Mouse (Mus musculus): ENCODE measurements around the gene Ankrd12. TPM values are rescaled to one million over a fixed set of nuclear protein-coding genes. Genes with fewer than 3 reads are reported as not detected.
"Not testable (repeated sequence)": the region's sequence is repeated elsewhere in the genome, so short reads cannot be mapped to it uniquely, and the experiment has no call there.

Gene Ankrd12
- total RNA-seq, 2 experiments from 2014 or later = 15.8 to 22.5 TPM

DNA sequence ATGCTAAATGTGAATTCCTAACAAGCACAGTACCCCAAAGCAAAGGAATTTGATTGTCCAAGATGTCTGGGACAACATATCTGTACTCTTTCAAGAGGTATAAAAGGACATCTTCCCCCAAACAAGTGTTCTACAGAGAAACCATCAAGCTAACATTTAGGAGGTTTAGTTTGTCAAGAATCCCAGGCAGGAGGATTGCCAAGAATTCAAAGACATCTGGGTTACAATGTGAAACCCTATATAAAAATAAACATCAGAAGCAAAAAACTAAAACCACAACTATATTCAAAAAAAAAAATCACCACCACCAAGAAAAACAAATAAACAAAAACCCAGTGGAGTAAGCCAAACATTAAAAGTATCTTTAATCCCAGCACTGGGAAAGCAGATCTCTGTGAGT is 13.4 kb upstream of the Ankrd12 start:
- no peak for DNase-seq (ENCODE audit: low spot score)
- intact Hi-C loops (cut with DNase I) = no loop called here

DNA sequence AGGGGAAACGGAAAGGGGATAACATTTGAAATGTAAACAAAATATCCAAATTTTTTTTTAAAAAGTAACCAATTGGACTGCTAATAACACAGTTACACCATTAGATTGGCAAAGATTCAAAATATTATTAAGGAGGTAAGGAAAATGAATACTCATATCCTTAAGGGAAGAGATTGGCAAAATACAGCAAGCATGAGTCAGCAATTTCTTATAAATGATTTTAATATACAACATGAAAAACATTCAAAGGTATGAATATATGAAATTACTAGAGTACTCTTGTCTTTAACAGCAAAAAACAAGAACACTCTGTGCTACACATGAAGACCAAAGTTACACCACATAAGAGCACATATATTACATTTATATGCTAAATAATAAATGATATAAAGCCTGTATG is 8.1 kb upstream of the Ankrd12 start:
- intact Hi-C loops (cut with DNase I) = no loop called here
- DNase-seq (ENCODE audit: low spot score) = no peak

DNA sequence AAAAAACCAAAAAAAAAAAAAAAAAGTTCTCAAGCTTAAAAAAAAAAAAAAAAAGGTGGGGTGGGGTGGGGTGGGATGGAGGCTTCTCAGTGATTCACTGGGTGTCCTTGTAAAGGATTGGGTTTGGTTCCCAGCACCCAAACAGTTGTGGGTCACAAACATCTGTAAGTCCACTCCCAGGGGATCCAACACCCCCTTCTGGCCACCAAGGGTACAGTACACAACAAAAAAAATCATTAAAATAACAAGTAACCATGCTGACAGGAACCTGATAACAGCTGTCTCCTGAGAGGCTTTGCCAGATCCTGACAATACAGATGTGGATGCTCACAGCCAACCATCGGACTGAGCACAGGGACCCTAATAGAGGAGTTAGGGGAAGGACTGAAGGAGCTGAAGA is 7.6 kb upstream of the Ankrd12 start:
- intact Hi-C loops (cut with DNase I) = no loop called here
- DNase-seq (ENCODE audit: low spot score) = no peak

DNA sequence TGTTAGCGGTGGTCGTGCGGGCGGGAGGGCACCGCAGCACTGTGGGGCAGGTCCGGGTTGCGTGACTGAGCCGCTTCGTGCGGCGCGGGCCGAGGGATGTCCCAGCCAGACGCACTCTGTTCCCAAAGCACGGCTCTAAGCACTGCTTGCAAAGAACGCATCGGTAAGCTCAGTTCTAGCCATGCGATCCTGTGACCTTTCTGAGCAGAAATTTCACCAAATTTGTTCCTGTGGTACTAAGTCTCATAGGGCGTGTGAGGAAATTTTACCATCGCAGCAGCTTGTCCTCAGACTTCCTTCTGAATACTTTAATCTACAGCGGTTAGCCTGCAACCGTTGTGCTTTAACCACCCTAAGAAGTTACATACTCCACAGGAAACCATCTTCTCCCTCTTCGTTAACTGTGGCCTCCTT is 555 bp upstream of the Ankrd12 start:
- intact Hi-C loops (cut with DNase I) = loop anchor here (2.0 kb wide), 1 partner anchor 23 kb away; the partner anchor contains the start of gene Ndufv2
- no peak for DNase-seq (ENCODE audit: low spot score)

DNA sequence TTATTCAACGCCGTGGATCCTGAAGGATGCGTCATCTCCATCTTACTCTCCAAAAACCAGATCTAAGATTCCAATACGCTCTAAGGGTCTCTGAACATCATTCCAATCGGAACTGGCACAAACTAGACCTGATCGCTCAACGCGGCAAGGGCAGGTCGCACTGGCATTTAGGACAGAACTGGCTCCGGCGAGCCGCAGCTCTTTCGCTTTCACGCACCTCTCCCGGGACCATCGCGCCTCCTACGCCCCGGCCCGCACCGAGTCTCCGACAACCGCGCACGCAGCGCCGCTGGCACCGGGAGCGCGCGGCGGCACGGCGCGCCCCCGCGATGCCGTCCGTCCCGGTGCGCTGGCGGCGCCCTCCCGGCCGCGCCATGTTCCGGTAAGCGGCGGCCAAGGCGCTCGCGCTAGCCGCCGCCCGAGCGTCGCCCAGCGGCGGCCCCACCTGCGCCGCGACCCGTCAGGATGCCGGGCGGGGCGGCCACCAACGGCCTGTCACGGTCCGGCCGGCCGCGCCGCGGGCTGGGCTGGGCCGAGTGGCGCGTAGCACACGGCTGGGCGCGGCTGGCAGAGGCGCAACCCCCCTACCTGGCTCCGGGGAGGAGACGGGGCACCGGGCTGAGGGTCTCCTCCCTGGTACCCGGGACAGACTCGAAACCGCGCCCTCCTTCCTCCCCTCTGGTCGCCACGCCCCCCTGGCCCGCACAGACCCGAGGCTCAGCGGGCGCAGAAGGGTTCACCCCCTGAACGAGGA is 538 bp downstream of the Ankrd12 start:
- intact Hi-C loops (cut with DNase I) = loop anchor here (2.0 kb wide), 1 partner anchor 24 kb away; the partner anchor contains the start of gene Ndufv2

DNA sequence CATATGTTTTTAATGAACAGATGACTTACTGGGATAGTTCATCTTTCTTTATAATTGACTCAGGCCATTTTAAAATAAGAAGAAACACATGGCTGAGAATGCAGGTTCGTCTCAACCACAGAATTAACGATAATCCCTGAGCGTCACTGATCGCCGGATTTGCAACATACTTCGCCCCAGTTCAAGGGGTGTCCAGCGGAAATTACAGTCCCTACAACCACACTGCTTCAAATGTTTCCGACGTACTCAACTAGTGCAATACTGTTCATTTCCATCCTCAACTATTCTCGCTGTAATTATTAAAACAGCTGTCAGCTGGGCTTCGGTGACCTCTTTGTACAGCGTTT is 1.1 kb downstream of the Ankrd12 start:
- intact Hi-C loops (cut with DNase I) = loop anchor here (2.0 kb wide), 1 partner anchor 25 kb away; the partner anchor contains the start of gene Ndufv2
- no peak for DNase-seq (ENCODE audit: low spot score)

More for the DNA sequence above, 538 bp downstream of the Ankrd12 start:
- DNase-seq (ENCODE audit: low spot score) = peak; percentile 17

DNA sequence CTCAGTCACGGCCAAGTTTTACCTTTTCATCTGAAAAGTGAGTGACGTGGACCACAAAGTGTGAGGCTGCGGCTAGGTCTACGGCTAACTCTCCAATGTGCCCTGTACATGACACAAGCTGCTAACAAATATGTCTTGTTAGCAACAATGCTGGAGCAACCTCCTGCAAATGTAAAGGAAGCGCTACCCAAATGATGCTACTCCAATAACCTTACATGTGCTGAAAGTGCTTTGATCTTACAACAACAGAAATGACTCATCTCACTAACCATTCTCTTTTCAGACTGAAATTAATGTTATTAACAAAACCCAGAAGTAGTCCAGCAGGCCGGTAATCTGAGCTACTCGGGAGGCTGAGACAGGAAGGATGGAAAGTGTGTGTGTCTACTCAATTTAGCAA is 2.9 kb downstream of the Ankrd12 start:
- intact Hi-C loops (cut with DNase I) = no loop called here
- DNase-seq (ENCODE audit: low spot score) = no peak

DNA sequence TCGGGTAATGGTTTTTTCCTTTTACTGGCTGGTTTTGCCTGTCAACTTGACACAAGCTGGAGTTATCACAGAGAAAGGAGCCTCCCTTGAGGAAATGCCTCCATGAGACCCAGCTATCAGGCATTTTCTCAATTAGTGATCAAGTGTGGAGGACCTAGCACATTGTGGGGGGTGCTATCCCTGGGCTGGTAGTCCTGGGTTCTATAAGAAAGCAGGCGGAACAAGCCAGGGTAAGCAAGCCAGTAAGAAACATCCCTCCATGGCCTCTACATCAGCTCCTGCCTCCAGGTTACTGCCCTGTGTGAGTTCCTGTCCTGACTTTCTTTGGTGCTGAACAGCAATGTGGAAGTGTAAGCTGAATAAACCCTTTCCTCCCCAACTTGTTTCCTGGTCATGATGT is 7.9 kb downstream of the Ankrd12 start:
- intact Hi-C loops (cut with DNase I) = not testable (repeated sequence)

DNA sequence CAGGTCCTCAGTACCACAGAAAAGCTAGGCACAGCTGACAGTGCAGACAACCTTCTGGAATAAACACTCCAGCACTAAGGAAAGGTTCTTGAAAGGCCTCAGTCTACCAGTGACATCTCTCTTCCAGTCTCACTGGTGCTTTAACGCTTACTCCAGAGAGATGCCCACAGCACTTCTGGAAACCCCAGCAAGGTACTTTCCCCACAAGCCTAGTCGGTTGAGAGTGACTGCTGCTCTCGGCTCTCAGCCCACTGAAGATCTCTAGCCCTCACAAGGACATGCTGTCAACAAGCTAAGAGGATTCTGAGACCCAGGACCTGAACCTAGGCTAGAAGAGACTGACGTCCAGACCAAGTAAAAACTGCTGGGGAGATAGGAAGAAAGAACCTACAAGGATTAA is 11.8 kb downstream of the Ankrd12 start:
- DNase-seq (ENCODE audit: low spot score) = no peak
- intact Hi-C loops (cut with DNase I) = no loop called here

More for the DNA sequence above, 7.9 kb downstream of the Ankrd12 start:
- DNase-seq (ENCODE audit: low spot score) = not testable (repeated sequence)

DNA sequence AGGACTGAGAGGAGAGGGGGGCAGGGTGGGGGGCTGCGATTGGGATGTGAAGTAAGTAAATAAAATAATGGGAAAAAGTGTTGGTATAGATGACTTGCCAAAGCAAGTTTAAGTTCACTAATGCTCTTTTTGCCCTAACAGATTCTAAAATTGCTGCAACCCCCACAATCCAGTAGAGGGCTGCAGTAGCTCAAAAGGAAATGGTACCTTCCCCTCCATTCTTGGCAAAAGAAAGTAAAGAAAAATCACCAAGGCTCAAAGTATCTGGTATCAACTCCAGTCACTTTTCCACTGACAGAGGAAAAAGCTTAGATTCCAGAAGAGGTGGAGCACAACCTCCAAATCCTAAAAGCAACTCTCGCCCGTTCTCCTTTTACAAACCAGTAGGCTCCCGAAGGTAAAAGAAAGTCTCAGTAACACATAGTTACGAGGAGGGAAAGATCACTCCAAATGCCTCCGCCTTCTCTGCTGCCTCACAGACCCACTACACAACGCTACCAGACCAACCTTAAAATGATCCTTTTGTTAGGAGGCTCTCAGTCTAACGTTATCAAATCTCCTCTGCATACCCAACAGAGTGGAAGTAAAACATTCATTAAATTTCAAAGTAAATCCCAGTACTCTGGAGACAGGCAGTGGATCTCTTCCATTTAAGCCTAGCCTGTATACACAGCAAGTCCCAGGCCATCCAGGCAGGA is 15.5 kb downstream of the Ankrd12 start:
- DNase-seq (ENCODE audit: low spot score) = no peak

DNA sequence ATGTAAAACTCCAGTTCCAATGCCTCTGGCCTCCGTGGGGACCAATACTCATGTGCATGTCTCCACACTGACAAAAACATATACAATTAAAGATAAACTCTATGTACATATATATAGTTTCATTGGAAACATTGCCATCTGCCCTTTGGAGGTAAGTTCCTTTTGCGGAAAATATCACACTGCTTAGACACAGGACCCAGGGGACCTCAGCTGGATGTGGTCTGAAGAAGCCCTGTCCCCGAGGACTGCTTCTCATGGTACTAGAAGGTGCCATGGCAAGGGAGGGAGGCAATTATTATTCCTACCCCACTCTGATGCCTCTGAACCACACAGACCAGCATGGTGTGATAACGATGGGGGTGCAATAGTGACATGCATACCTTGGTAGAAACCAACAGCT is 18.7 kb downstream of the Ankrd12 start:
- DNase-seq (ENCODE audit: low spot score) = no peak
- intact Hi-C loops (cut with DNase I) = no loop called here

More for the DNA sequence above, 15.5 kb downstream of the Ankrd12 start:
- intact Hi-C loops (cut with DNase I) = loop anchor here (5.0 kb wide), 1 partner anchor 41 kb away; the partner anchor contains the start of gene Ndufv2

DNA sequence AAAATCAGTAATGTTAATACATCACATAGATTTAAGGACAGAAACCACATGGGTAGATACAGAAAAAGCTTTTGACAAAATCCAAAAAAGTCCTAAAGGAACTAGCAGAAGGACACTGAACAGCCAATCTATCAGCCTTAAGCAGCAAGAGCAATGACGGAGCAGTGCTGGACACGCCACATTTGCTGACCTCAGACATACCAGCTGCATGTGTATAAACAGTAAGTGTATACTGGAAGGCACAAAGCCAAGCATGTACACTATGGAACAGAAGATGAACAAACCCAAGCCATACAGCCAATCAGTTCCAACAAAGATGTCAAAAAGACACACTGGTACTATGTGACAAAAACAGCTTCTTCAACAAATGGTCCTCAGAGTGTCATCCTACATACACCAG is 19.7 kb downstream of the Ankrd12 start:
- no peak for DNase-seq (ENCODE audit: low spot score)
- intact Hi-C loops (cut with DNase I) = no loop called here

DNA sequence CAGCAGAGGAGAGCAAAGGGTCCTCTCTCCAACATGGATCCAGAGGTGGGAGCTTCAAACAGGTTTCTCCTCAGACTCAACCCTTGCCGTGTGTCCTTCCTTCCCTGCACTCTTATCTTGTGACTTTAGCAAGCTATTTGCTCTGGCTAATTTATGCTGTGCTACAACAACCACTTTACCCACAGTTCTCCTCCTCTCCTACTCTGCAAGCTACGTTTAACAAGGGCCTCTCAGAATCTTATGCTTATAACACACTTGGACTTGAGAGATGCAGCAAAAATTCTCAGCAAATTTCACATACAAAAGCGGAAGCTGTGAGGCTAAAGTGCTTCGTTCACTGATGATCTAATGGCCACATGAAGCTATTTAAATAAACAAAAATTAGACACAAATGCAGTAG is 23.5 kb downstream of the Ankrd12 start:
- DNase-seq (ENCODE audit: low spot score) = no peak

DNA sequence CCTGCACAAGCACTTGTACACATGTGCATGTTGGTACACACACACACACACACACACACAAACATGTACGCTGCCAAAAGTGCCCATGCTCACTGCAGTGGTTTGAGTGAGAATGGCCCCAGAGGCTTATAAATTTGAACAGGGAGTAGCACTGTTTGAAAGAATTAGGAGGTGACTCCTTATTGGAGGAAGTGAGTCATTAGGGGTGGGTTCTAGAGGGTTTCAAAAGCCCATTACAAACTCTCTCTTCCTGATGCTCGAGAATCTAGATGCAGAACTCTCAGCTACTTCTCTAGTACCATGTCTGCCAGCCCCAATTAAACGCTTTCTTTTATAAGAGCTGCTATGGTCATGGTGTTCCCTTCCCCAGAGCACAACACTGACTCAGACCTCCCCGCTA is 28.1 kb downstream of the Ankrd12 start:
- intact Hi-C loops (cut with DNase I) = no loop called here

More for the DNA sequence above, 23.5 kb downstream of the Ankrd12 start:
- intact Hi-C loops (cut with DNase I) = no loop called here

DNA sequence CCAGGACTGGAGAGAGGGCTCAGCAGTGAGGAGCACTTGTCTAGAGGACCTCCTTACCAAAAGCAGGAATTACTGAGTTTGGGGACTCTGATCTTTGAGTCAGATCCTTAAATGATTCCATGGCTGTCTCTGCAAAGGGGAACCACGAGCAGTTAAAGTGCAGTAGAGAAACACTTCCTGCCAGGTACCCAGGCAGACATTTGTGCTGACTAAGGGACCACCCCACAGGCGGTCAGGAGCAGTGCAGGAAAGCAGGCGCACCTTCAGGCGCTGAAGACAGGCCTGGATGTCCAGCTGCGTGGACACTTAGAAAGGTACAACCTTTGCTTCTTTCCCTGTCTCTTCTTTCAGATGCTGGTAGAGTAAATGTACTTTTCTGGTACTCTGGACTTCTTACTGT is 28.7 kb downstream of the Ankrd12 start:
- intact Hi-C loops (cut with DNase I) = no loop called here

More for the DNA sequence above, 28.1 kb downstream of the Ankrd12 start:
- no peak for DNase-seq (ENCODE audit: low spot score)

DNA sequence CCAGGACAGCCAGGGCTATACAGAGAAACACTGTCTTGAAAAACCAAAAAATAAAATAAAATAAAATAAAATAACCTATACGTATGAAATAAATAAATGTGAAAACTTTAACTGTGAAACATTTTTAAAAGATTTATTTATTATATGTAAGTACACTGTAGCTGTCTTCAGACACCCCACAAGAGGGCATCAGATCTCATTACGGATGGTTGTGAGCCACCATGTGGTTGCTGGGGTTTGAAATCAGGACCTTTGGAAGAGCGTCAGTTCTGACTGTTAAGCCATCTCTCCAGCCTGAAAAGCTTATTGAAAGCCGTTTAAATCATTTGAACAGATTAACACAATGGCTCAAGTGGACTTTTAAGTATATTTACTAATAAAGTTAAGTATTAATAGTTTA is 33.2 kb downstream of the Ankrd12 start:
- intact Hi-C loops (cut with DNase I) = not testable (repeated sequence)

More for the DNA sequence above, 28.7 kb downstream of the Ankrd12 start:
- DNase-seq (ENCODE audit: low spot score) = no peak

DNA sequence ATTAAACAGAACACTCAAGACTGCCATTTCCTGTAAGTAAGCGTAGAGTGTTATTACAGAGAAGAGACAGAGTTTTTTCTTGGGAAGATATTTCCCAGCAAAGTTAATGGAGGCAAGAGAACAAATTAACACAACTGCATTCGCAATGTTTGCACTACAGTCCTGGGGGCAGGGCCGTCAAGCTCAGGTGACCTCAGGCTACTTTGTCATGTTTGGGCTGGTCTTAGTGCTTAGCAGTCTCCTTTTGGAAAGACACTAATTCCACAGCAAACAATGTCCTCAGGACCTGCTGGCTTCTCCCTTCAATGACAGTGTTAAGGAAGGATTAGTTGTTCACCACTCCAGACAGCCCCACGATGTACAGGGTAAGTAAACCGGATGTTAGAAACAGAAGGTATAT is 35.9 kb downstream of the Ankrd12 start:
- intact Hi-C loops (cut with DNase I) = no loop called here
- no peak for DNase-seq (ENCODE audit: low spot score)

More for the DNA sequence above, 33.2 kb downstream of the Ankrd12 start:
- DNase-seq (ENCODE audit: low spot score) = not testable (repeated sequence)

DNA sequence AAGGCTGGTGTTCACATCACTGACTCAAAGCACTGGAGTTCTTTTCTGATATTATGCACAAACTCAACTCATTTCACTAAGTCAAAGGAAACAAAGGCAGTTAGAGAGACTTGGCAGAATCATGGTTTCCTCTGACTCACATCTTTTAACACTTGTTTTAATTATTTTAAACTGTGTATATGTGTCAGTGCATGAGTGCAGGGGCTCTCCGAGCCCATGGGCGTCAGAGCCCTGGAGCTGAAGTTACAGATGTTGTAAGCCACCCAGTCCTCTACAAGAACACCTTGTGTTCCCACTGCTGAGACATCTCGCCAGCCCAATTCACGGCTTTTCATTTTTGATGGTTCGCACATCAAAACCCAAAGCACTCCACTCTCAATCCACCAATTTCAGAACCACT is 43.6 kb downstream of the Ankrd12 start:
- no peak for DNase-seq (ENCODE audit: low spot score)
- intact Hi-C loops (cut with DNase I) = no loop called here

DNA sequence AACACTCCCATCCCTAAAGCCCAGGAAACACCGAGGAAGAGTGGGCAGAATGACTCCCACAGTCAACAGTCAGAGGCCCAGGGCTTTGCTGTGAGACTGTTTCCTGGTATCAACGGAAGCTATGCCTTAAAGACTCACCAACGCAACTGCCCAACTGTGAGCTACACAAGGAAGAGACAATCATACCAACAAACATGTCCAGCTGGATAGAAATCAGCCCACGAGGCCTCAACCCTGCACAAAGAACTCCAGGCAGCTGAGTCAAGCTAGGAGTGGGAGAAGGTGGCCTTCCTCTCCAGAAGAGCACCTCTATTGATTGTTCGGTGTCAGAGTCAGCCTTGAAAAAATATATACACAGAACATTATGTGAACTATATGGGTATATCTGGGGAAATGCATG is 44.9 kb downstream of the Ankrd12 start:
- DNase-seq (ENCODE audit: low spot score) = no peak
- intact Hi-C loops (cut with DNase I) = no loop called here

DNA sequence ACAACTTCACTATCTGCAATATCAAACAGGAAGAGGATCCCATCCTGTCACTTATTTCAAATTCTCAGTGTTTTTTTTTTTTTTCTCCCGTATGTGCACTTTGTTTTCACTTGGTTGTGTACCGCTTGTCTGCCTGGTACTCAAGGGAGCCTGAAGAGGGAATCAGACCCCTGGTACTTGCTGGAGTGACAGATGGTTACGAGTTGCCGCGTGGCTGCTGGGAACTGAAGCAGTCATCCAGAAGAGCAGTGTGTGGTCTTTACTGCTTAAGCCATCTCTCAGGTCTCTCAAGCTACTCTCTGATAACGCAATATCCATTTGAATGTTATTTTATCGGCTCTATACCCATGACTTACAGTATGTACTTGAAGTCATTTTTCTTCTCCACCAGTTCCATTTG is 52.7 kb downstream of the Ankrd12 start:
- intact Hi-C loops (cut with DNase I) = no loop called here
- no peak for DNase-seq (ENCODE audit: low spot score)

DNA sequence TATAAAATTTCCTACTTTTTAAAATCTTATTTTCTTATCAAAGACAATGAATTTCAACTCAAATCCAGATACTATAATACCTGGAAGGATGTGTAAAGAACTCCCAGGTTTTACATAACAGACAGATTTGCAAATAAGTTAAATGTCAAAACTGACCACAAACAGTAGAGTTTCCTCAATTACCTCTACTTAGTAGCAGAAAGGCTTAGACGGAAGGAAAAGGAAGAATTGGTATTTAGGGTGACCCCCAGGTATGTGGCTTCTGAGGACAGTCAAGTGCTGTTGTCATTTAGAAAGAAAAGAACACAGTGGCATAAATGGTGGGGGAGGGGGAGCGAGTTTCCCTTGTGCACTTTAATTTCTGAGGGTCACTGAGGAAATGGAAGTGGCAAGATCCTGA is 65.1 kb downstream of the Ankrd12 start:
- DNase-seq (ENCODE audit: low spot score) = no peak

More for the DNA sequence above, 65.1 kb downstream of the Ankrd12 start:
- intact Hi-C loops (cut with DNase I) = no loop called here

All from heart, postnatal 25 days (tissue).